Mouse (Mus musculus) hematopoietic stem cell, adult 5-6 weeks (primary cell): ENCODE data around the gene Stxbp5l. TPM values are rescaled to one million over a fixed set of nuclear protein-coding genes. Genes with fewer than 3 reads are reported as not detected.
A peak's percentile ranks its signal among the peaks of the same experiment; 100 is the strongest.
"Not testable (repeated sequence)": the region's sequence is repeated elsewhere in the genome, so short reads cannot be mapped to it uniquely, and the experiment has no call there.

Source experiments
- ATAC-seq, 2 experiments: fragments of 125-278 bp in 1 of 2; replicated peaks in 1 of 2; 2 replicates each; pipeline ENCODE4 v1.8.0; 2016 to 2017; ENCODE audit warnings: inconsistent platforms in 2 of 2, mild to moderate bottlenecking in 2 of 2, moderate number of reproducible peaks in 2 of 2, low read depth in 1 of 2, moderate TSS enrichment in 1 of 2; ENCODE audit not compliant: low FRiP score in 2 of 2, poor library complexity in 2 of 2, severe bottlenecking in 2 of 2, insufficient read depth in 1 of 2, low TSS enrichment in 1 of 2
- total RNA-seq: library from RNA; stranded (forward); fragments of 172-1452, 232-1000 nt; gene quantifications from 2 replicates; pipeline ENCODE4 v1.2.3, GENCODE M21; 2017

Stxbp5l gene
- total RNA-seq, 1 experiment from 2014 or later: not detected

DNA sequence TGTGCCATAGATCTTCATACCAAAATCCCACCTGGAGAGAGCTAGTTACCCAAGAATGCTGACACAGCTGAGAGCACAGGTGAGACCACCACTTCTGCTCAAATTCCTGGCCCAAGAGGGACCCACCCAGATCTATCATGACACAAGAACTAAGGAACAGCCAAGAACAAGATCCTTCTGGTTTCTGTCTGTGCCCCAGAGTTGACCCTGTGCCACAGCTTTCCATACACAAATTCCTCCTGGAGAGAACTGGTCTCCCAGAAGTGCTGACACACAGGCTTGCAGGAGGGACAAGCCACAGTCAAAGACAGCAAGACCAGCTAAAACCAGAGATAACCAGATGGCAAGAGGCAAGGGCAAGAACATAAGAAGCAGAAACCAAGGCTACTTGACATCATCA is 43.3 kb downstream of the Stxbp5l start:
- not testable (repeated sequence) for ATAC-seq

DNA sequence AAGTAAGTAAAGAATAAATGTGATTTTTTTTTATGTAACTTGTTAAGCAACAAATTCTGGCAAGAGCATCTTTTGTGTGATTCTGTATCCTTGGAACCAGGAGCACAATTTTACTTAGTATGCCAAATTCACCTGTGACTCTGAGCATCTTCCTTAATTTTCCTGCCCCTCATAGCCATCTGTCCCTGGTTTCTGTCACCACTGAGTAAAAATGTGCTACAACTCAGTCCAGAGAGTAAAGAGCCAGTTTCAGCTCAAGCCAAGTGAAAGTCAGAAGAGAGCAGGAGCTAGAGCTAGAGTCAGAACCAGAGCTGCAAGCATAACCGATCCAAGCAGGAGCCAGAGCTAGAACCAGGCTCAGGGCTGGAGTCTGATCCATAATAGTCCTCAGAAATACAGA is 46.6 kb downstream of the Stxbp5l start:
- no peak for ATAC-seq

DNA sequence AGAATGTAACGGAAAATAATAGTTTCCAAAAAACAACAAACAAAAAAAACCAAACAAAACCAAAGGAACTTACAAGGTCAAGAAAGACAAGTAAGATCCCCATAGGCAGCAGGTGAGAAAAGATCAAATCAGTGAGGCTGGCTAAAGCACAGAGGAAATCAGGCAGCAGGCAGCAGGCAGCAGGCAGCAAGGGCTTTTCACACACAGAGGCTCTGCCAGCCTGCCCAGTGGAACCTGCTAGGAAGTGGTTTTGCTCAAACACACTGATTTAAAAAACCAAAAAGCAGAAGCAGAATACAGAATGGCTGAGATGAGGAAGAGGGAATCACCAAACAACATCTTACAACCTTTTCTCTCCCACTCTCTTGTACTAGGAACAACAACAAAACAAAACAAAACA is 47.2 kb downstream of the Stxbp5l start:
- peak; percentile 58 to 59; a peak in 2 of 4 replicates for ATAC-seq

DNA sequence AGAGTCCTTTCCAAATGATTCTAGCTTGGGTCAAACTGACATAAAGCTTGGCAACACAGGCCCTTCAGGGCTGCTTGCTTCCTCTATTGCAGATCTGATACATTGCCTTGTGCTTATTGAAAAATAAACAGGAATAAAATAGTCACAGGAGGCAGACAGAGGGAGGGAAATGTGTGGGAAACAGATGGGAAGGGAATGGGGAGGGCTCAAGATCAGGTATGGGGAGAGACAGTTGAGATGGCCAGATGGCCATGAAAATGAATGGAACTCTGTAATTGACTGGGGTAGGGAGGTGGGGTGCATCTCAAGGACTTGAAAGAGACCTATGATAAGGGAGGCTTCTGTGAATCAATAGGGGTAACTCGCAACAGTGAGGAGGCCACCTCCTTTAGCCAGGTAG is 80.3 kb downstream of the Stxbp5l start:
- no peak for ATAC-seq

DNA sequence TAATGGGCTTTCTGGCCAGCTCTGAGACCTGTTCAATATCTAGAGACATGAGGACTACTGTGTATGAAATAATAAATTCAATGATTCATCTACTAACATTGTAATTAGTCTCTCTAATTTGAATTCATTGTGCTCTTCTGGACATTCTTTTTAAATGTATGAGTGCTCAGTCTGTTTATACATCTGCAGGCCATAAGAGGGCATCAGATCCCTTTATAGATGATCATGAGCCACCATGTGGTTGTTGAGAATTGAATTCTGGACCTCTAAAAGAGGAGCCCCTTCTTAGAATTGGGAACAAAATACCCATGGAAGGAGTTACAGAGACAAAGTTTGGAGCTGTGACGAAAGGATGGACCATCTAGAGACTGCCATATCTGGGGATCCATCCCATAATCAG is 92.2 kb downstream of the Stxbp5l start:
- no peak for ATAC-seq

DNA sequence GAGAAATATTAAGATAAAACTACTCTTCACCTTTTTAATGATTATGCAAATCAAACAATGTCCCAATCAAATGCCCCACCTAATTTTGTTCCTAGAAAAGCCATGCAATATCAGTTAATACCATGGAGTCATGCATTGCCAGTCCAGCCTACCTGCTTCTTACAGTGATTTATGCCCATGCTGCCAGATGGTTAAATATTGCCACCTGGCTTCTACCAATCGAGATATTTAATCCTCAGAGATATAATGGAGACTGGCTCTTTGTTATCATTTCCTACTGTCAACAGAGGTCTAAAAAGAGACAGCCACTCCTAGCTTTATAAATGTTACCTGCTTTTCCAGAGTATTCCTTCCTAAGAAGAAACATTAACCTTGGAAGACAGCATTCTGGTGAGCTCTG is 104.6 kb downstream of the Stxbp5l start:
- no peak for ATAC-seq

DNA sequence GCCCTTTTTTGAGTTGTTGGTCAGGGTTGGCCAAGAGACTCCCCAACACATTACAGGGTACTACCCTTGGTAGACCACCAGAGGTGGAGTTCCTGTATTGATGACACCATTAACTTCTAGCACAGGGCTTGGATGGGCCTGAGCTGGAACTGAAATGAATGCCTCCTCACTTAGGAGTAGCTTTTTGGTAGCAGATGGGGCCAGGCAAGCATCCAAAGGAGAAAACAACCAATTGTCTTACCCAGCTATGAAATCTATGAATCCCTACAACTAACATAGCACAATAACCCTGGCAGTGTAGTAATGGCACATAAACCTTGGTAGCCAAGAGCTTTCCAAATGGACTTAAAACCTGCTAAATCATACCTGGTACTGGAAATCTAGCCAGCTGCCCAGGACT is 111.1 kb downstream of the Stxbp5l start:
- ATAC-seq: no peak

DNA sequence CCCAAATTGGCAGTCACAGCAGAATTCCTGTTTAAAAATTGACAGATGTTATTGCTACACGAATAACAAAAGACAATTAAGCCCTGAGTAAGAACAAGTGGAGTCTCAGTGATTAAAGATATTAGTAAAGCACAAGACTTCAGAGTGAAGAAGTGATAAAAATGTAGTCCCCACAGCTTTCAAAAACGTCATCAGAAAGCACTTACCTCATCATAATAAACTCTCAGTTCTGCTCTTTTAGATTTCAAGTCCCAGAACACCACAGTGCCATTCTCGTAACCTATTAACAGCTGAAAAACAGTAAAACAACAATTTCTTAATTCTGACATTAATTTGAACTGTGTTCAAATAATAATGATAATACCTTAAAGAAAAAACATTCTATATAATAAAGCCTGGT is 123.1 kb downstream of the Stxbp5l start:
- no peak for ATAC-seq

DNA sequence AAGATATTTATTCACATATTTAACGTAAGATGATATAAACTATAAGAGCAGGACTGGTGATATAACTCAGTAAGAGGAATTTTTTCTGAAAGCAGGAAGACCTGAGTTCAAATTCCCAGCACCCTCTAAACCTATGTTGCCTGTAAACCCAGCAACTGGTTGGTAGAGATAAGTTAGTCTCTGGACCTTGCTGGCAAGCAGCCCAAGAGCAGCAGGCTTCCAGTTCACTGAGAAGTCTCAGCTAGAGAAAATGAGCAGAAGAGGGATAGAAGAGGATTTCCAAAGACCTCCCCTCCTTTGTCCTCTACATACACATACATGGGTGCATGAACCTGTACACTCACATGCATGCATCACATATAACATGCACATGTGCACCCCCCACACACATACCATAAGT is 165.6 kb downstream of the Stxbp5l start:
- ATAC-seq: no peak

DNA sequence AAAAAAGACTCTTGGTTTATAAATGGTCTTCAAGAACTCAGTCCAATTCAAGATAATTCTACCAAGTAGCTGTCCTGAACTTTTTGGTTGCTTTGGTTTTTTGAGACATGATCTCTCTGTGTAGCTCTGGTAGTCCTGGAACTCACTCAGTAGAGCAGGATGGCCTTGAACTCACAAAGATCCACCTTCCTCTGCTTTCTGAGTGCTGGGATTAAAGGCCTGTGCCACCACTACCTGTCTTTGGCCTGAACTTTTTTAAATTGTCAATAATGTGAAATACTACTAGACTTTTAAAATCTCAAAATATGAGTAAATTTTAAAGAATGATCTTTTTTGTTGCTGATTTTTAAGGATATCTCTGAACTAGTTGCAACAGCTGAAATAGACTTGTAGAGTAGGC is 176.0 kb downstream of the Stxbp5l start:
- no peak for ATAC-seq

DNA sequence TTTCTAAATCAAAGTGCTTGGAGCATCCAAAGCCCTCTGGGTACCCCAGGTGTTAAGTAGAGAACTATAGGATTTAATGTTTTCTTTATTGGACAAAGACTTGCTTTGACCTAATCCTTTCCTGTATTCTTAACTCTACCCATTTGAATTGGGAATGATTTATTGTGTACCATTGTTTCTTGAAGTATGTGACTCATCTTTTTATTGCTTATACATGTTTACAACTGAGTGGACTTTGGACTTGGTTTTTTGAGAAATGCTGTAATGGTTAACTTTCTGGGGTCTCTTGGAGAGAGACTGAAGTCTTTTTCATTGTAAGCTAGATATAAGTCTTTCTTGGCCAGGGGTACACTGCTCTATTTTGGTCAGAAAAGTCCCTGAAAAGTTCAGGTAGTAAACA is 190.6 kb downstream of the Stxbp5l start:
- ATAC-seq: no peak

DNA sequence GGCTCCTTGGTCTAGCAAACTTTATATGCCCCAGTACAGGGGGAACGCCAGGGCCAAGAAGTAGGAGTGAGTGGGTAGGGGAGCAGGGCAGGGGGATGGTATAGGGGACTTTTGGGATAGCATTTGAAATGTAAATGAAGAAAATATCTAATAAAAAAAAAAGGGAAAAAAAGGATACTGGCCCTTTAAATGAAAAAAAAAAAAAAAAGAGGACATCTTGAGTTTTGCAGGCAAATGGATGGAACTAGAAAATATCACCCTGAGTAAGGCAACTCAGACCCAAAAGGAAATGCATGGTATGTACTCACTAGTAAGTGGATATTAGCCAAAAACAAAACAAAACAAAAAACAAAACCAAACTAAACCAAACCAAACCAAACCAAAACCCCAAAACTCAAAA is 259.6 kb downstream of the Stxbp5l start:
- ATAC-seq: not testable (repeated sequence)

DNA sequence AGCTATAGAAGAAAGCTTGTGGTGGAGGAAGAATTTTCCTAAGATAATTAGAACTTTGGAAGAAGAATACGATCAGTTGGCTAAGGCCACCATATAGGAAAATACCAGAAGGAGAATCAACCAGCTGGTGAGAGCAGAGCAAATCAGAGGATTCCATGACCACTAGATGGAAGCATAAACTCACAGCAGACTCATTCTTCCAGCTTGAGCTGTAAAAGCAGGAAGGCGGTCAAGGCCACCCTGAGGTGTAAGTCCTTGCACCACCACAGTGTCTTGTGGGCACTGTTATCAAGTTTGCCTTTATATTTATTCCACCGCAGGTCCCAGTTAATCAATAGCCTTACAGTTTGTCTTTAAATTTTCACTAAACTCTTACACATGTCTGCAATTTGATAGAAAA is 275.5 kb downstream of the Stxbp5l start:
- ATAC-seq: peak; percentile 81 to 97

DNA sequence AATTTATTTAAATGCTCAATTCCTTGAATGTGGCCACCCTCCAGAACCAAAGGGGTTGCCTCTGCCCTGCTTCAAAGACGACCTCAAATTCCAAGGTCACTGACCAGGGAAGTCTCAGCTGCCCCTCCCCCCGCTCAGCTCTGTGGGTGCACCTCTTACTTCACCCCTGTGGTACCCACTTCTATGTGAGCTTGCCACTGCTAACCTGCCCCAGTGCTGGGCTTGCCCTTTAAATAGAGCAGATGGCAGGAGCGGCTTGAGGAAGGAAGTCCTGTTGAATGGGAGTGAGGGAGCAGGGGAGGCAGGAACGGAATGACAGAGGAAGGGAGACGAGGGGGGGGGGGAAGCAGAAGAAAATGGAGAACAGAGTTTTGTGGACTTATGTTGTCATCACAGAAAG is 276.0 kb downstream of the Stxbp5l start:
- no peak for ATAC-seq

DNA sequence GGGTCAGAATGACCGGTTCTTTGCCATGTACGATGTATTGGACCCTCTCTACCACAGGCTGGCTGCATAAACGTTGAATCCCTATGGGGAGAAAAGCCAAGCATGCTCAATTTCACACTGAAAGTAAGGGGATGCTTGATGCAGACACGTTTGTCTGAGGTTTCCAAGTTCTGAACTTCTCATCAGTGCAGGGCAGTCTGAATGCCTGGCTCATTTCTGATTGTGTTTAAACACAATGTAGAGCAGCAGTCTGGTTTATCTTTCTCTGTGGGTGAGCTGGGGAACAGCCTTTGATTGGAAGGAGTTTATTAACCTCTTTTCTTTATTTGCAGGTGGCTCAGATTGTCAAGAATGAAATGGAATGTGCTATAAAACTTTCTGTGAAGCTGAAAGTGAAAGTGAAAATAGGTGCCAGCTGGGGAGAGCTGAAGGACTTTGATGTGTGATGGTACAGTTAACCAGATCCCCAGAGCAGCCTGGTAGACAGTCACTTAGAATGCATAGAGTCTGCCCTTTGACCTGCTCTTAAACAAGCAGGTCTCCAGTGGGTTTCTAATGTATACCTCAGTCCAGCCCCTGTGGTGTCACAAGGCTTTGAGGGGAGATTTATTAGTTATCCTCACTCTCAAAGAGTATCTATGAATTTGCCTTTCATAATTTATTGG is 290.5 kb downstream of the Stxbp5l start:
- ATAC-seq: peak; percentile 53 to 59; a peak in 2 of 4 replicates

DNA sequence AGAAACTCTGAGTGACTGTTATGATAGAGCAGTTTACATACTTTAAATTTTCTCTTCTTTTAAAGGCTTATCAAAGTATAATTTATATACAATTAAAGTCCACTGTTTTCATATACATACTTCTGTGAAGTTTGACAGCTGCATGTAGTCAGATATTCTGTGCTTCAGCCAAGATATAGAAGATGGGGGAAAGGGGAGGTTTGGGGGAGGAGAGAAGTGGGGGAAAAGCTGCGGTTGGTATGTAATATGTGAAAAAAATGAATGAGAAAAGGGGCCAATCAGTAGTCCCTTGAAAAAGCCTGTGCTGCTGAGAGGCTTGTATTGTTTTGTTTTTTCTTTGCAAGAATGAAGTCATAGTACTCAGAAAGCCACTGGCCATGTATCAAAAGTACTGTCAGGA is 295.1 kb downstream of the Stxbp5l start:
- ATAC-seq: no peak

DNA sequence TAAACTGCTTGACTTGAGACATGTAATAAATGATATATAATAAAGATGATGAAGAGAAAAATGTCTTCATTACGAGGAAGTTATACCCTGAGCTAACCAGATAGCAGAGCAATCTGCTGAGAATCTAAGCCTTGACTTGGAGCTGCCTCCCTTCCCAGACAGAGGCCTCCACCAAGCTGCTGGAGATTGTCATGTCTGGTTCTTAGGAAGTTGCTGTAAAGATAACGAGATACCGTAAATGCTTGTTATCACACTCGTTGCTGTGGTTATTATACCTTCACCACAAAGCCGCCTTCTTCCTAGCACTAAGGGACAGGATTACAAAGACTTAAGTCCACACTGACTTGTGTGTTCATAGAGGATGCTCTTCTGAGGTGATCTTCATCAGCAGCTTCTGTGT is 312.4 kb downstream of the Stxbp5l start:
- no peak for ATAC-seq
